Mouse (Mus musculus): Measurements from ENCODE around the gene Drd2. TPM values are rescaled to one million over a fixed set of nuclear protein-coding genes. Genes with fewer than 3 reads are reported as not detected.

The Drd2 gene
- polyA plus RNA-seq (2014; fragmentation: Illumina TruSeq; extraction: RNeasy Lipid Tissue Mini Kit (QIAGEN cat#74804)), result not detected

GRCm38 (mm10) chr9:49340136-49341043 lies at the start of gene Drd2:
Gene Drd2, plus strand, starts transcription at chr9:49340627.

GRCm38 (mm10) chr9:49426921-49427320 lies 86.5 kb downstream of the Drd2 start, which contains the start of gene Ankk1:
Gene Ankk1, minus strand, starts transcription at chr9:49427021.

Other genes starting within 250 kb of the Drd2 start
- gene Gm4894, start 90.1 kb upstream of the Drd2 start, polyA plus RNA-seq (2014; fragmentation: Illumina TruSeq; extraction: RNeasy Lipid Tissue Mini Kit (QIAGEN cat#74804)), result not detected
- gene Ankk1, start 86.4 kb downstream of the Drd2 start, polyA plus RNA-seq (2014; fragmentation: Illumina TruSeq; extraction: RNeasy Lipid Tissue Mini Kit (QIAGEN cat#74804)), result not detected
- gene Ttc12, start 145.6 kb downstream of the Drd2 start, polyA plus RNA-seq (2014; fragmentation: Illumina TruSeq; extraction: RNeasy Lipid Tissue Mini Kit (QIAGEN cat#74804)), result 8.6 TPM